Mouse (Mus musculus) kidney, embryonic 15.5 days (tissue): ENCODE measurements at regions not wholly inside any gene's neighbourhood (a gene's known extent, or its start where the extent isn't known, plus 50 kb on each side); places are given as distances from the start of the nearest gene placed in this dataset.
A peak's percentile ranks its signal among the peaks of the same experiment; 100 is the strongest.

ENCODE experiments used
- ATAC-seq: fragments of 200-750 bp; cut with Nextera tagmentation; replicated peaks from 2 replicates; pipeline ENCODE4 v1.8.0; 2017; ENCODE audit warnings: moderate TSS enrichment; ENCODE audit not compliant: low FRiP score
- H3K27ac ChIP-seq: fragments of 300-500 bp; sonication (generic); 2 replicates; pipeline ENCODE4 v1.5.1; 2015; ENCODE audit warnings: mild to moderate bottlenecking, inconsistent platforms
- H3K27me3 ChIP-seq: fragments of 300-500 bp; sonication (generic); 2 replicates; pipeline ENCODE4 v1.6.1; 2015; ENCODE audit warnings: inconsistent platforms
- H3K36me3 ChIP-seq: fragments of 300-500 bp; sonication (generic); 2 replicates; pipeline ENCODE4 v1.6.1; 2015; ENCODE audit warnings: inconsistent platforms
- H3K4me1 ChIP-seq: fragments of 300-500 bp; sonication (generic); 2 replicates; pipeline ENCODE4 v1.6.1; 2015; ENCODE audit warnings: inconsistent platforms
- H3K4me2 ChIP-seq: fragments of 300-500 bp; sonication (generic); 2 replicates; pipeline ENCODE4 v1.6.1; 2015; ENCODE audit warnings: moderate library complexity, mild to moderate bottlenecking, inconsistent platforms
- H3K4me3 ChIP-seq: fragments of 300-500 bp; sonication (generic); replicated peaks from 2 replicates; pipeline ENCODE4 v1.5.1; 2015; ENCODE audit warnings: mild to moderate bottlenecking, inconsistent platforms
- H3K9ac ChIP-seq: fragments of 300-500 bp; sonication (generic); 2 replicates; pipeline ENCODE4 v1.6.1; 2015; ENCODE audit warnings: mild to moderate bottlenecking, inconsistent platforms
- H3K9me3 ChIP-seq: fragments of 300-500 bp; sonication (generic); replicated peaks from 2 replicates; pipeline ENCODE4 v1.6.1; 2016; ENCODE audit warnings: inconsistent platforms
- WGBS: fragments of 180-500 bp; shearing (Covaris S2); methylation state at CpG from one replicate; pipeline ENCODE4 v1.1.7; 2015; ENCODE audit warnings: mixed read lengths; 5-methylcytosine and 5-hydroxymethylcytosine counted together

GRCm38 (mm10) chr16:55738741-55739140 lies 100.0 kb downstream of the Nfkbiz start:
- H3K9me3 ChIP-seq, result no peaks in the 10 kb centered on the region
- H3K9ac ChIP-seq, result no peak overlapping the region
- H3K4me2 ChIP-seq, result no peak overlapping the region
- H3K36me3 ChIP-seq, result no peaks in the 10 kb centered on the region
- H3K27ac ChIP-seq, result no peak overlapping the region
- H3K4me3 ChIP-seq, result no peak overlapping the region
- 71% methylated on average over 4 of the region's 4 CpGs for WGBS
- no peak; the same call in 1 of the 2 replicates for ATAC-seq
- H3K4me1 ChIP-seq, result no peaks in the 10 kb centered on the region
- H3K27me3 ChIP-seq, result no peaks in the 10 kb centered on the region

- Histone ChIP-seq H3K9ac (no peak overlapping the region), H3K27ac (no peak overlapping the region), H3K27me3 (no peaks in the 10 kb centered on the region), H3K4me3 (no peak overlapping the region), H3K4me2 (no peak overlapping the region), H3K36me3 (no peaks in the 10 kb centered on the region), H3K9me3 (no peaks in the 10 kb centered on the region), H3K4me1 (0 out of 2 replicates have a peak, but pooled peaks cover 2% of the 10 kb centered on the region)
- WGBS, result 90% methylated on average over 7 of the region's 7 CpGs
- no peak for ATAC-seq
Observed at GRCm38 (mm10) chr16:55735476-55735968, 103.2 kb downstream of the Nfkbiz start.

- Histone ChIP-seq H3K27me3 (no peaks in the 10 kb centered on the region), H3K27ac (no peak overlapping the region), H3K9me3 (no peaks in the 10 kb centered on the region), H3K9ac (no peak overlapping the region), H3K4me2 (no peak overlapping the region), H3K36me3 (no peaks in the 10 kb centered on the region), H3K4me3 (no peak overlapping the region), H3K4me1 (0 out of 2 replicates have a peak, but pooled peaks cover 2% of the 10 kb centered on the region)
- 69% methylated on average over 11 of the region's 11 CpGs for WGBS
- ATAC-seq, result no peak
Observed at GRCm38 (mm10) chr16:55734301-55734700, 104.4 kb downstream of the Nfkbiz start.

GRCm38 (mm10) chr16:55733751-55734150 lies 104.9 kb downstream of the Nfkbiz start:
- peak; percentile 43; the same call in 1 of the 2 replicates for ATAC-seq
- H3K9ac ChIP-seq, result no peak overlapping the region
- H3K36me3 ChIP-seq, result no peaks in the 10 kb centered on the region
- WGBS, result 70% methylated on average over 4 of the region's 4 CpGs
- 0 out of 2 replicates have a peak, but pooled peaks cover 2% of the 10 kb centered on the region for H3K4me1 ChIP-seq
- H3K4me2 ChIP-seq, result no peak overlapping the region
- no peak overlapping the region for H3K27ac ChIP-seq
- no peak overlapping the region for H3K4me3 ChIP-seq
- H3K9me3 ChIP-seq, result no peaks in the 10 kb centered on the region
- H3K27me3 ChIP-seq, result no peaks in the 10 kb centered on the region

GRCm38 (mm10) chr16:55731003-55731402 lies 107.7 kb downstream of the Nfkbiz start:
- Histone ChIP-seq H3K36me3 (no peaks in the 10 kb centered on the region), H3K27me3 (no peaks in the 10 kb centered on the region), H3K27ac (no peak overlapping the region), H3K4me3 (no peak overlapping the region), H3K4me2 (peak overlapping the region; percentile 7; the same call in 1 of the 2 replicates), H3K9ac (no peak overlapping the region), H3K9me3 (no peaks in the 10 kb centered on the region), H3K4me1 (0 out of 2 replicates have a peak, but pooled peaks cover 2% of the 10 kb centered on the region)
- WGBS, result 29% methylated on average over 8 of the region's 8 CpGs
- ATAC-seq, result no peak

GRCm38 (mm10) chr16:55726538-55726937 lies 112.2 kb downstream of the Nfkbiz start:
- Histone ChIP-seq H3K4me3 (no peak overlapping the region), H3K27ac (no peak overlapping the region)
- no peak for ATAC-seq

DNA sequence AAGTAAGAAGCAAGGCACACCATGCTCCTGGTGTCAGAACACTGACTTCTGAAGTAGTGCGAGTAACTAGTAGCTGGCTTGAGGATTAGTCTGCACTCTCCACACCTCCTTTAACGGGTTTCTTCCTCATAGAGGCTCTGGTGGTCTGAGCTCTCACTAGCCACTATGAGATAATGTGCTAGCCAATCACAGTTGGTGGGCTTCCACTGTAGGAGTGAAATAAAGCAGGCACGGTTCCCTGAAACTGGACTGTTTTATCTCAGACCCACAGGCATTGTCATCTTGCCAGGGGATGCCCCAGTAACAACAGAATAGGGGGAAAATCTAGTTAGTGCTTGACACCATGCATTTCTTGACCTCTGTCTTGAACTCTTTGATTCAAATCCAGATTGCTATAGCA lies 118.3 kb downstream of the Nfkbiz start:
- 66% methylated on average over 3 of the region's 3 CpGs for WGBS
- no peak for ATAC-seq
- H3K9me3 ChIP-seq, result no peaks in the 10 kb centered on the region
- H3K4me1 ChIP-seq, result no peaks in the 10 kb centered on the region
- no peak overlapping the region for H3K4me3 ChIP-seq
- H3K36me3 ChIP-seq, result no peaks in the 10 kb centered on the region
- H3K27me3 ChIP-seq, result no peaks in the 10 kb centered on the region
- no peak overlapping the region for H3K4me2 ChIP-seq
- H3K9ac ChIP-seq, result no peak overlapping the region
- no peak overlapping the region for H3K27ac ChIP-seq

More at GRCm38 (mm10) chr16:55726538-55726937, 112.2 kb downstream of the Nfkbiz start:
- Histone ChIP-seq H3K9ac (no peak overlapping the region), H3K9me3 (no peaks in the 10 kb centered on the region), H3K36me3 (no peaks in the 10 kb centered on the region), H3K4me1 (0 out of 2 replicates have a peak, but pooled peaks cover 2% of the 10 kb centered on the region), H3K27me3 (no peaks in the 10 kb centered on the region), H3K4me2 (no peak overlapping the region)
- 32% methylated on average over 3 of the region's 3 CpGs for WGBS

DNA sequence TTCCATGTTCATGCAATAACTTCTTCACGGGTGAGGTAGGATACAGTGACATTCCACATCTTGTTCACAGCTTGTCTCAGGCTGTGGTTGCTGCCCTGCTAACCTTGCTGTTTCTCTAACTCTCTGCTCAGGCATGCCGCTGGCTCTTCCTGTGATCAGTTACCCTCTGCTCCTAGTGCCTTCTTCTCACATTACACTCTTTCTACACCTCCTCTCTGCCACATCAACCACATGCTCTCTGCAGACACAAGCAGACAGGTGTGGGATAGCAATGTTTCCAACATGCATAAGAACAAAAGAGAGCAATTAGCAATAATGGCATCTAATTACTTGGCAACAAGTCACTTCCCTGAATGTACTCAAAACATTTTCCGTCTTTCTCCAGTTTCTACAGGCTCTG lies 128.7 kb downstream of the Nfkbiz start:
- no peaks in the 10 kb centered on the region for H3K9me3 ChIP-seq
- no peak overlapping the region for H3K9ac ChIP-seq
- no peaks in the 10 kb centered on the region for H3K27me3 ChIP-seq
- H3K36me3 ChIP-seq, result no peaks in the 10 kb centered on the region
- H3K4me2 ChIP-seq, result no peak overlapping the region
- peak; percentile 73 for ATAC-seq
- no peak overlapping the region for H3K27ac ChIP-seq
- WGBS, result 23% methylated on average over 3 of the region's 3 CpGs
- H3K4me3 ChIP-seq, result no peak overlapping the region
- H3K4me1 ChIP-seq, result no peaks in the 10 kb centered on the region

DNA sequence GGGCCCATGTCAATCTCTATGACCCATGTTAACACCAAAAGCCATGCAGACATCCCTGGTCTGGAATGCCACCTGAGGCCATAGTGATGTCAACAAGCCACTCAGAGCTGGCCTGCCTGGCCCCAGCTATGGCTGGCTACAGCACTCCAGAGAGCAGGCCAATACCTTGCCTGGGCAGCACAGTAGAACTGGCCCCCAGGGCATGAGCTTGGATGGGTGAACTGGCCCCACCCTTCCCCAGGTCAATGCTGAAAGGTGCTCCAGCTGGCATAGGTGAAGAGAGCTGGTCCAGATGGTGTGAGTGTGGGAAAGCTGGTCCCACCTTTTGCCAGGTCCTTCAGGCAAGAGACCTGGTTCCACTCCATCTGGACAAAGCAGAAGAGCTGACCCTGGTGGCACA lies 132.2 kb downstream of the Nfkbiz start:
- H3K36me3 ChIP-seq, result no peaks in the 10 kb centered on the region
- H3K27me3 ChIP-seq, result no peaks in the 10 kb centered on the region
- H3K27ac ChIP-seq, result no peak overlapping the region
- ATAC-seq, result no peak
- no peak overlapping the region for H3K4me3 ChIP-seq
- H3K4me2 ChIP-seq, result no peak overlapping the region
- H3K9me3 ChIP-seq, result no peaks in the 10 kb centered on the region
- no peak overlapping the region for H3K9ac ChIP-seq
- no peaks in the 10 kb centered on the region for H3K4me1 ChIP-seq

DNA sequence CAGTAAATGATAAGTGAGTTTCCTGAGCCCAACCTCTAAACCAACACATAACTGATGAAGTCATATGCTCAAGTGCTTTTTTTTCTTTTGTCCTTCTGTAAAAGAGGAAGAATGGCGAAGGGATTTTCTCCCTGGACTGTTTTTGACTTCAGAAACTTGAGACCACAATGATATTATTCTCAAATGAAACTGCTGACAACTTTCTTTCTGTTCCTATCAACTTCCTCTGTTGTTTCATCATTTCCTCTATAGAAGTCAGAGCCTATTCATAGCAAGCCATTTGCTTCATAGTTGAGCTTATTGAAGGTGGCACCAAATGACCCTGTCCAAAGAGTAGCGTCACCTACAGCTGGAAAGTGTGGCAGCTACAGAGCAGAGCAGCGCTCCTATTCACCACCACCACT lies 140.2 kb downstream of the Nfkbiz start:
- no peaks in the 10 kb centered on the region for H3K4me1 ChIP-seq
- H3K4me2 ChIP-seq, result no peak overlapping the region
- H3K36me3 ChIP-seq, result no peaks in the 10 kb centered on the region
- H3K27me3 ChIP-seq, result no peaks in the 10 kb centered on the region
- no peak overlapping the region for H3K4me3 ChIP-seq
- H3K27ac ChIP-seq, result no peak overlapping the region
- WGBS, result 82% methylated on average over 3 of the region's 3 CpGs
- H3K9me3 ChIP-seq, result no peaks in the 10 kb centered on the region
- ATAC-seq, result no peak
- no peak overlapping the region for H3K9ac ChIP-seq

GRCm38 (mm10) chr16:55691069-55691468 lies 147.6 kb downstream of the Nfkbiz start:
- Histone ChIP-seq H3K4me2 (no peak overlapping the region), H3K4me1 (no peaks in the 10 kb centered on the region), H3K27me3 (no peaks in the 10 kb centered on the region), H3K9ac (no peak overlapping the region), H3K4me3 (no peak overlapping the region), H3K9me3 (no peaks in the 10 kb centered on the region), H3K27ac (no peak overlapping the region), H3K36me3 (no peaks in the 10 kb centered on the region)
- no peak for ATAC-seq
- 83% methylated on average over 2 of the region's 2 CpGs for WGBS

- Histone ChIP-seq H3K9me3 (no peaks in the 10 kb centered on the region), H3K27me3 (no peaks in the 10 kb centered on the region), H3K4me1 (no peaks in the 10 kb centered on the region), H3K4me3 (no peak overlapping the region), H3K27ac (no peak overlapping the region), H3K36me3 (no peaks in the 10 kb centered on the region), H3K9ac (no peak overlapping the region), H3K4me2 (no peak overlapping the region)
- ATAC-seq, result no peak
- WGBS, result 96% methylated on average over 1 of the region's 1 CpGs
Observed at GRCm38 (mm10) chr16:55663946-55664345, 174.8 kb downstream of the Nfkbiz start.
